Mouse (Mus musculus) layer of hippocampus, adult 8-10 months (tissue): ENCODE measurements around the gene Adgrl3. TPM values are rescaled to one million over a fixed set of nuclear protein-coding genes. Genes with fewer than 3 reads are reported as not detected.

Experiments used
- DNase-seq, 2 experiments: peaks; one replicate each; pipeline ENCODE4 v3.0.0; 2022; ENCODE audit warnings: low spot score in 2 of 2
- total RNA-seq, 4 experiments: library from RNA; stranded (reverse); gene quantifications; 2 replicates each; pipeline ENCODE4 v1.2.4; 2022

The Adgrl3 gene
- total RNA-seq: 100 to 1,000 TPM; 156 to 185 (median 171) TPM

- peak; percentile 66 to 75 for DNase-seq
These were observed at the start of gene Adgrl3 for GRCm38 (mm10) chr5:81019590-81020254. TSS of gene Adgrl3 (plus strand) at chr5:81020138.

GRCm38 (mm10) chr5:81019166-81019565 lies 772 bp upstream of the Adgrl3 start:
- no peak for DNase-seq

- peak; percentile 43 to 53 for DNase-seq
These were observed 505 bp downstream of the Adgrl3 start for GRCm38 (mm10) chr5:81020281-81021005.

GRCm38 (mm10) chr5:81021006-81021320 lies 1.0 kb downstream of the Adgrl3 start:
- DNase-seq: no peak

GRCm38 (mm10) chr5:81021331-81021863 lies 1.5 kb downstream of the Adgrl3 start:
- DNase-seq: peak; percentile 47 to 63

- peak; percentile 28 to 35 for DNase-seq
These were observed 1.9 kb downstream of the Adgrl3 start for GRCm38 (mm10) chr5:81021864-81022305.

GRCm38 (mm10) chr5:81022306-81023071 lies 2.6 kb downstream of the Adgrl3 start:
- peak; percentile 26 to 53 for DNase-seq

GRCm38 (mm10) chr5:81023923-81024715 lies 4.2 kb downstream of the Adgrl3 start:
- DNase-seq: no peak

GRCm38 (mm10) chr5:81028875-81029274 lies 8.9 kb downstream of the Adgrl3 start:
- DNase-seq: peak; percentile 26 to 53

GRCm38 (mm10) chr5:81037091-81037490 lies 17.2 kb downstream of the Adgrl3 start:
- DNase-seq: no peak

- no peak for DNase-seq
These were observed 23.9 kb downstream of the Adgrl3 start for GRCm38 (mm10) chr5:81043875-81044274.

GRCm38 (mm10) chr5:81046128-81046527 lies 26.2 kb downstream of the Adgrl3 start:
- DNase-seq: no peak

GRCm38 (mm10) chr5:81054628-81055027 lies 34.7 kb downstream of the Adgrl3 start:
- DNase-seq: no peak

GRCm38 (mm10) chr5:81055253-81055652 lies 35.3 kb downstream of the Adgrl3 start:
- DNase-seq: no peak

GRCm38 (mm10) chr5:81058122-81058521 lies 38.2 kb downstream of the Adgrl3 start:
- DNase-seq: no peak

- DNase-seq: no peak
These were observed 41.0 kb downstream of the Adgrl3 start for GRCm38 (mm10) chr5:81060950-81061349.

- DNase-seq: no peak
These were observed 41.4 kb downstream of the Adgrl3 start for GRCm38 (mm10) chr5:81061386-81061785.

GRCm38 (mm10) chr5:81064026-81064425 lies 44.1 kb downstream of the Adgrl3 start:
- DNase-seq: no peak

- no peak for DNase-seq
These were observed 48.2 kb downstream of the Adgrl3 start for GRCm38 (mm10) chr5:81068173-81068572.

GRCm38 (mm10) chr5:81068839-81069238 lies 48.9 kb downstream of the Adgrl3 start:
- no peak for DNase-seq

GRCm38 (mm10) chr5:81072888-81073287 lies 53.0 kb downstream of the Adgrl3 start:
- no peak for DNase-seq
